Mouse (Mus musculus) urinary bladder, postnatal 25 days (tissue): ENCODE measurements around the gene Gramd1a.

ENCODE experiments used
- DNase-seq: peaks from one replicate; pipeline ENCODE4 v3.0.0; 2022; ENCODE audit warnings: low spot score

The Gramd1a gene

GRCm38 (mm10) chr7:31155296-31156033 is at the start of gene Gramd1a:
TSS of gene Gramd1a (minus strand) at chr7:31155896.
- no peak for DNase-seq

- no peak for DNase-seq
Observed at GRCm38 (mm10) chr7:31195591-31196307, 40.1 kb upstream of the Gramd1a start.

- DNase-seq, result no peak
Observed at GRCm38 (mm10) chr7:31184711-31185110, 29.0 kb upstream of the Gramd1a start.

- no peak for DNase-seq
Observed at GRCm38 (mm10) chr7:31182863-31183262, 27.2 kb upstream of the Gramd1a start.

GRCm38 (mm10) chr7:31176886-31177763 is 21.4 kb upstream of the Gramd1a start:
- peak; percentile 67 for DNase-seq

- DNase-seq, result no peak
Observed at GRCm38 (mm10) chr7:31175096-31175495, 19.4 kb upstream of the Gramd1a start.

GRCm38 (mm10) chr7:31174466-31174865 is 18.8 kb upstream of the Gramd1a start:
- no peak for DNase-seq

- no peak for DNase-seq
Observed at GRCm38 (mm10) chr7:31172238-31172637, 16.5 kb upstream of the Gramd1a start.

GRCm38 (mm10) chr7:31170520-31170919 is 14.8 kb upstream of the Gramd1a start:
- DNase-seq, result no peak

GRCm38 (mm10) chr7:31168412-31168811 is 12.7 kb upstream of the Gramd1a start:
- DNase-seq, result no peak

GRCm38 (mm10) chr7:31164748-31165147 is 9.1 kb upstream of the Gramd1a start:
- no peak for DNase-seq

- DNase-seq, result no peak
Observed at GRCm38 (mm10) chr7:31163666-31164577, 8.2 kb upstream of the Gramd1a start.

- no peak for DNase-seq
Observed at GRCm38 (mm10) chr7:31162324-31162723, 6.6 kb upstream of the Gramd1a start.

GRCm38 (mm10) chr7:31161831-31162230 is 6.1 kb upstream of the Gramd1a start:
- no peak for DNase-seq

- DNase-seq, result no peak
Observed at GRCm38 (mm10) chr7:31161246-31161645, 5.5 kb upstream of the Gramd1a start.

- no peak for DNase-seq
Observed at GRCm38 (mm10) chr7:31160763-31161162, 5.1 kb upstream of the Gramd1a start.

- DNase-seq, result no peak
Observed at GRCm38 (mm10) chr7:31156034-31156928, 585 bp upstream of the Gramd1a start.

GRCm38 (mm10) chr7:31153536-31154320 is 2.0 kb downstream of the Gramd1a start:
- no peak for DNase-seq
